Mouse (Mus musculus): ENCODE results near the gene Sez6l2.

DNA sequence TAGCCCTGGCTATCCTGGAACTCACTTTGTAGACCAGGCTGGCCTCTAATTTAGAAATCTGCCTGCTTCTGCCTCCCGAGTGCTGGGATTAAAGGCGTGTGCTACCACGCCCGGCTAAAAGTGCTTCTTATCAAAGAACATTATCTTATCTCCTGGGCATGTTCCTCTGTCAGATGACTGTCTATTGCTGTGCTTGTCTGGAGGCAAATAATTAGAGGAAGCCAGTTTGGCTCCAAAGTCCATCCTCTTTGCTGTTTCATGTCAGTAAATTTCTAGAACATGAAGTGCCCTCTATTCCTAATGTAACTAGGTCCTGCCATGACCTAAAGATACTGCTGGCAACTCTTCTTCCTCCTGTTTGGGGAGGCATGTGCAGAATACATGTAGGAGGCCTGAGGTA, 31.7 kb downstream of the Sez6l2 start:
- TF ChIP-seq POLR2A (IDR thresholded peaks at IDR 0.05; ENCODE audit: low read depth, low read length) = no peak
- no peak for TF ChIP-seq CTCF (conservative IDR thresholded peaks at IDR 0.05; ENCODE audit: insufficient read depth, insufficient read length, low read depth, low read length)
